Mouse (Mus musculus) effector memory CD4-positive, alpha-beta T cell, adult 7 months (primary cell): ENCODE results near the gene Clint1. TPM values are rescaled to one million over a fixed set of nuclear protein-coding genes. Genes with fewer than 3 reads are reported as not detected.

Experiments
- polyA plus RNA-seq: library from polyadenylated mRNA; unstranded; fragments of 100-300 nt; shearing (Covaris generic); gene quantifications from one replicate; pipeline ENCODE4 v1.2.1, GENCODE M21; 2017

Gene Clint1
- polyA plus RNA-seq: 343 TPM

DNA sequence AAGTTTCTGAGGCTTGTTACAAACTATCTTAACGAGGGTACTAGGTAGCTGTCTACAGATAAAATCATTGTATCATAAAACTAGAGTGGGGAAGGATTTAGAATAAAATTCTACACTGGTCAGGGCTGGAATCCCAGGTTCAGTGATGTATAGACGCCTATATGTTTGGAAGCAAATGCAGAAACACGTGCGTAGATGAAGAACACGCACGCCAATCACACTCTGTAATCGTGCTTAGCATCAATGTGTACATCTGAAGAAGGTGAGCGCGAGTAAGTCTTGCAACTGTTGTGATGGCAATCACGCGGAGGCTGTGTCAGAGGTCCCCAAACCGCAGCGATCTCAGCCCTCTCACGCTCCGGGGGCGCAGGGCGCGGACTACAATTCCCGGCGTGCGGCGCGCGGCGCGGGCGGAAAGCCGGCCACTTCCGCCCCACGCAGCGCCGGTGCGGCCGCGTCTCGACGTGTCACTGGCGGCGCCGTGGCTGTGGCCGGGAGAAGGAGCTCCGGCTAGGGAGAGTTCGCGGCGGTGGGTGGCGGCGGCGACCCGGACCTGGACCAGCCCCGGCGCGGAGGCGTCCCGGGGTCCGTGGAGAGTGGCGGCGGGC lies at the start of gene Clint1:
Clint1 (plus strand) TSS at position 536 of the 608 bp plus-strand sequence.

DNA sequence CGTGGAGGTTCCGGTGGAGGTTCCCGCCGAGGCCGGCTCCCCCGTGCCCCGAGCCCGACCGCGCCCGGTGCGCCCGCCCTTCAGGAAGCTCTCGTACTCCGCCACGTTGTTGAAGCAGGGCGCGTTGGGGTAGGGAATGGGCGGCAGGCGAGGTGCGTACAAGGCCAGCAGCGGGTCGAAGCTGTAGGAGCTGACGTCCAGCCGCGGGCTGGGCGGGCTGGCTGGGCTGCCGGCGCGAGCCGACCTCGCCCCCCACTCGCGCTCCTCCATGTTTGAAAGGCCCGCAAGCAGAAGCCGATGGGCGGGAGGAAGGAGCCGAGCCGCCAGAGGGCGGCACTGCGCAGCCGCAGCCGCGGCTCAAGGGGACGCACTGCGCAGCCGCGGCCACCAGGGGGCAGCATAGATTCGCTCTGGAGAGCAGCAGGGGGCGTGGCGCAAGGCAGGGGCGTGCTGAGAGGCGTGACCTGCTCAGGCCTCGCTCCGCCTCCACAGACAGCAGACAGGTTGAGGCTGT lies 92.8 kb downstream of the Clint1 start, which contains the start of gene Lsm11:
Lsm11 (minus strand) TSS at position 293 of the 514 bp plus-strand sequence.

DNA sequence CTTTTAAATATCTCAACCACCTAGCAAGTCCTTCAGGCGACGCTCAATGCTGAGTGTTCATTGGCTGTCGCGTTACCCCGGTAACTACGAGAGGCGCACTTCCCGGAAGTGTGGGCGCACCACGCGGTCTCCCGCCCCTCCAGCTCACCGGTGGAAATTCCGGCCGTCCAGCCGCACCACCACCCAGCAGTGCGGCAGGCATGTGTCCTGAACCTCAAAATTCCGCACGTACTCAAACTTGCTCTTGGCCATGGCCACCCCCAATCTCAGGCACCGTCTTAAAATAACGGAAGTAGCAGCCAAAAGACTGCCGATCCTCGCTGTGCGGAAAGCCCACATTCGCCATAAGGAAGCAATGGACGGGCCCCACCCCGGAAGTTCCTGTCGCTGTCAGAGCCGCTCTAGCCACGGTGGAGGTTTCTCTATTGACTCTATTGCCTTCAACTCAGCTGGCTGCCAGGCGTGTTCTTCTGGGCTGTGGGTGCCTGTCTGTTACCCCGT lies 103.3 kb downstream of the Clint1 start, which contains the start of gene Thg1l:
Thg1l (minus strand) TSS at position 368 of the 501 bp plus-strand sequence.

Other genes starting within 250 kb of the Clint1 start
- 7.9 TPM for gene Lsm11, start 92.9 kb downstream of the Clint1 start, polyA plus RNA-seq
- gene Thg1l, start 103.4 kb downstream of the Clint1 start, polyA plus RNA-seq: 6.8 TPM
- not detected for gene Sox30, start 128.3 kb downstream of the Clint1 start, polyA plus RNA-seq
- 9.3 TPM for gene Gm12166, start 200.3 kb downstream of the Clint1 start, polyA plus RNA-seq
- gene Adam19, start 203.9 kb downstream of the Clint1 start, polyA plus RNA-seq: 21.2 TPM